18 mouse cellular contexts compared by ENCODE assay signal in genomic region chr2:4544360-4544759, GRCm38 (mm10).
DNase-seq lines count a peak whose midpoint lies in the region; ATAC-seq and TF ChIP-seq lines count a peak whose summit lies in the region.
"Had no signal": no experiment of that assay in that cellular context is flagged by ENCODE, and none has a peak within 500 bp of the region (broad histone marks: within the 10 kb centered on the region; RNA-seq: fewer than 3 reads in every experiment).

No protein-coding gene starts in this region.

- H3K4me2 ChIP-seq in hindbrain, postnatal 0 days (ENCODE audit: low read depth, low read length): no peak overlapping the region
- no peak overlapping the region for H3K4me2 ChIP-seq in midbrain, embryonic 15.5 days
- no peak overlapping the region for H3K4me2 ChIP-seq in midbrain, embryonic 11.5 days
- H3K4me2 ChIP-seq: embryonic facial prominence, embryonic 15.5 days; liver, embryonic 13.5 days had no signal

- peak overlapping the region; percentile 91 for H3K27ac ChIP-seq in hindbrain, embryonic 10.5 days
- H3K27ac ChIP-seq in hindbrain, postnatal 0 days: no peak overlapping the region
- H3K27ac ChIP-seq in midbrain, embryonic 15.5 days: 0 out of 2 replicates have a peak overlapping the region, but pooled peaks have one; percentile 9
- no peak overlapping the region for H3K27ac ChIP-seq in midbrain, embryonic 11.5 days (ENCODE audit: low read depth, low read length)
- H3K27ac ChIP-seq: embryonic facial prominence, embryonic 15.5 days; liver, embryonic 13.5 days had no signal

- H3K27me3 ChIP-seq in hindbrain, embryonic 10.5 days (ENCODE audit: insufficient read depth, poor library complexity, severe bottlenecking): no peaks in the 10 kb centered on the region
- no peaks in the 10 kb centered on the region for H3K27me3 ChIP-seq in hindbrain, postnatal 0 days (ENCODE audit: insufficient read depth, low read length)
- H3K27me3 ChIP-seq in midbrain, embryonic 15.5 days (replicated peaks): no peaks in the 10 kb centered on the region
- H3K27me3 ChIP-seq in midbrain, embryonic 11.5 days (ENCODE audit: control insufficient read depth, insufficient read depth, low read length): no peaks in the 10 kb centered on the region
- H3K27me3 ChIP-seq: embryonic facial prominence, embryonic 15.5 days had no signal

- H3K9ac ChIP-seq in hindbrain, postnatal 0 days (replicated peaks; ENCODE audit: low read length): no peak overlapping the region
- no peak overlapping the region for H3K9ac ChIP-seq in midbrain, embryonic 15.5 days
- H3K9ac ChIP-seq in midbrain, embryonic 11.5 days (ENCODE audit: low read length): no peak overlapping the region
- H3K9ac ChIP-seq: embryonic facial prominence, embryonic 15.5 days; liver, embryonic 13.5 days had no signal

- H3K36me3 ChIP-seq in hindbrain, embryonic 10.5 days: peaks cover 71% of the 10 kb centered on the region
- H3K36me3 ChIP-seq in hindbrain, postnatal 0 days (ENCODE audit: insufficient read depth, low read length): peaks cover 5% of the 10 kb centered on the region; the same call in 1 of the 2 replicates
- no peaks in the 10 kb centered on the region for H3K36me3 ChIP-seq in midbrain, embryonic 15.5 days (replicated peaks)
- H3K36me3 ChIP-seq in midbrain, embryonic 11.5 days (ENCODE audit: control insufficient read depth, insufficient read depth, low read length): no peaks in the 10 kb centered on the region; the same call in 1 of the 2 replicates
- H3K36me3 ChIP-seq: embryonic facial prominence, embryonic 15.5 days; liver, embryonic 13.5 days had no signal

- TF ChIP-seq CTCF in hindbrain, postnatal 0 days (IDR thresholded peaks at IDR 0.05; ENCODE audit: low read depth): no peak

- peak; percentile 97 for DNase-seq in heart, adult 11 months
- no peak for DNase-seq in heart, postnatal 14 days
- no peak for DNase-seq in hindbrain, embryonic 10.5 days (ENCODE audit: low spot score)
- DNase-seq in hindbrain, postnatal 0 days (ENCODE audit: low spot score): no peak
- no peak for DNase-seq in midbrain, embryonic 11.5 days (ENCODE audit: low spot score, missing footprints)
- DNase-seq in kidney, postnatal 36 days: no peak
- DNase-seq: adrenal gland, postnatal 36 days; cerebellum, adult 9-10 months; gastrocnemius, adult 2 months; kidney, postnatal 25 days; layer of hippocampus, postnatal 36 days; liver, embryonic 13.5 days; lung, adult 2 months; lung, postnatal 14 days had no signal

- no peak overlapping the region for H3K4me3 ChIP-seq in hindbrain, embryonic 10.5 days
- H3K4me3 ChIP-seq in hindbrain, postnatal 0 days (ENCODE audit: low read length): no peak overlapping the region
- no peak overlapping the region for H3K4me3 ChIP-seq in midbrain, embryonic 15.5 days
- H3K4me3 ChIP-seq in midbrain, embryonic 11.5 days (ENCODE audit: low read depth, low read length): no peak overlapping the region
- H3K4me3 ChIP-seq: embryonic facial prominence, embryonic 15.5 days; gastrocnemius, adult 2 months; liver, embryonic 13.5 days had no signal

- ATAC-seq in hindbrain, postnatal 0 days: no peak
- ATAC-seq in midbrain, embryonic 15.5 days (replicated peaks): no peak
- no peak for ATAC-seq in midbrain, embryonic 11.5 days (ENCODE audit: low FRiP score)
- ATAC-seq in megakaryocyte progenitor cell, adult 5-6 weeks (replicated peaks; ENCODE audit: poor library complexity): peak; percentile 36
- ATAC-seq: intestine, postnatal 0 days had no signal

- H3K9me3 ChIP-seq in hindbrain, embryonic 10.5 days: no peaks in the 10 kb centered on the region
- H3K9me3 ChIP-seq in hindbrain, postnatal 0 days (ENCODE audit: low read length): no peaks in the 10 kb centered on the region
- no peaks in the 10 kb centered on the region for H3K9me3 ChIP-seq in midbrain, embryonic 15.5 days
- H3K9me3 ChIP-seq in midbrain, embryonic 11.5 days (ENCODE audit: control insufficient read depth, low read length): no peaks in the 10 kb centered on the region
- H3K9me3 ChIP-seq: embryonic facial prominence, embryonic 15.5 days; liver, embryonic 13.5 days had no signal

- H3K4me1 ChIP-seq in hindbrain, embryonic 10.5 days (replicated peaks): peaks cover 69% of the 10 kb centered on the region
- H3K4me1 ChIP-seq in hindbrain, postnatal 0 days (ENCODE audit: insufficient read depth, low read length): 0 out of 2 replicates have a peak, but pooled peaks cover 5% of the 10 kb centered on the region
- peaks cover 45% of the 10 kb centered on the region for H3K4me1 ChIP-seq in midbrain, embryonic 15.5 days
- peaks cover 50% of the 10 kb centered on the region for H3K4me1 ChIP-seq in midbrain, embryonic 11.5 days (ENCODE audit: control insufficient read depth, insufficient read depth, low read length)

- intact Hi-C loops in heart, postnatal 14 days (cut with DNase I): loop anchor here (2.0 kb wide), 1 partner anchor 14 kb away; no protein-coding TSS in a partner anchor

- WGBS in hindbrain, embryonic 10.5 days: 73% methylated on average over 5 of the region's 5 CpGs
- 61% methylated on average over 5 of the region's 5 CpGs for WGBS in hindbrain, postnatal 0 days
- 87% methylated on average over 5 of the region's 5 CpGs for WGBS in midbrain, embryonic 15.5 days
- 85% methylated on average over 5 of the region's 5 CpGs for WGBS in midbrain, embryonic 11.5 days

Comparison
In these comparisons a context has a peak if more than half of its experiments do, and no peak if none do; other contexts are left out.
1. H3K27ac ChIP-seq: peak in hindbrain, embryonic 10.5 days (single experiment) and midbrain, embryonic 15.5 days (single experiment); none in hindbrain, postnatal 0 days (single experiment) and midbrain, embryonic 11.5 days (single experiment).